Mouse (Mus musculus): ENCODE data around the gene Car15. TPM values are rescaled to one million over a fixed set of nuclear protein-coding genes. Genes with fewer than 3 reads are reported as not detected.

Car15 gene
- total RNA-seq (2012; rRNA removed), result 2.4 and 3.5 TPM in 2 replicates

- DNase-seq (ENCODE audit: low read depth, low spot score), result no peak
- H3K36me3 ChIP-seq (ENCODE audit: control insufficient read depth, insufficient read depth, low read length, poor library complexity, severe bottlenecking), result peaks cover 19% of the 10 kb centered on the region
- in situ Hi-C loops (cut with MboI; ENCODE audit: low sequenced_read_pairs in 2 of 2, unreplicated experiment in 2 of 2), result no loop called here
Observed at GRCm38 (mm10) chr16:17838051-17838450, at the start of gene Car15. Car15 (minus strand) TSS chr16:17838364.

GRCm38 (mm10) chr16:17884116-17884515, 46.0 kb upstream of the Car15 start:
- H3K9ac ChIP-seq (ENCODE audit: insufficient read depth, low read depth, low read length, poor library complexity, severe bottlenecking), result no peak overlapping the region
- H3K27ac ChIP-seq (ENCODE audit: insufficient read depth, low read depth, low read length, poor library complexity, severe bottlenecking), result no peak overlapping the region; the same call in 1 of the 2 replicates
- peaks cover 8% of the 10 kb centered on the region for H3K36me3 ChIP-seq (ENCODE audit: control insufficient read depth, insufficient read depth, low read length, poor library complexity, severe bottlenecking)
- H3K4me3 ChIP-seq (ENCODE audit: insufficient read depth in 1 of 2, low read depth in 1 of 2, low read length in 2 of 2, poor library complexity in 1 of 2, severe bottlenecking in 1 of 2), result no peak overlapping the region
- H3K4me1 ChIP-seq (ENCODE audit: control insufficient read depth in 2 of 2, insufficient read depth in 2 of 2, low read length in 2 of 2, poor library complexity in 1 of 2), result peaks cover 6 to 14% of the 10 kb centered on the region in 2 experiments; a peak in 2 of 4 replicates
- TF ChIP-seq HCFC1 (IDR thresholded peaks at IDR 0.05; ENCODE audit: borderline replicate concordance, insufficient read depth, low read length), result no peak
- no peak for TF ChIP-seq ZNF384 (IDR thresholded peaks at IDR 0.05; ENCODE audit: low read depth, low read length)
- no peak for TF ChIP-seq MAFK (IDR thresholded peaks at IDR 0.05; ENCODE audit: insufficient read depth, low read depth, low read length)
- H3K9me3 ChIP-seq (ENCODE audit: control insufficient read depth, insufficient read depth, low read depth, low read length), result no peaks in the 10 kb centered on the region
- in situ Hi-C loops (cut with MboI; ENCODE audit: low sequenced_read_pairs in 2 of 2, unreplicated experiment in 2 of 2), result no loop called here
- DNase-seq (ENCODE audit: low read depth, low spot score), result no peak

More at GRCm38 (mm10) chr16:17838051-17838450, at the start of gene Car15:
- no peaks in the 10 kb centered on the region for H3K9me3 ChIP-seq (ENCODE audit: control insufficient read depth, insufficient read depth, low read depth, low read length)
- no peak for TF ChIP-seq CHD2 (IDR thresholded peaks at IDR 0.05; ENCODE audit: low read depth, low read length)
- TF ChIP-seq HCFC1 (IDR thresholded peaks at IDR 0.05; ENCODE audit: borderline replicate concordance, insufficient read depth, low read length), result no peak
- H3K4me1 ChIP-seq (ENCODE audit: control insufficient read depth in 2 of 2, insufficient read depth in 2 of 2, low read length in 2 of 2, poor library complexity in 1 of 2), result no peaks in the 10 kb centered on the region
- H3K27ac ChIP-seq (ENCODE audit: insufficient read depth, low read depth, low read length, poor library complexity, severe bottlenecking), result no peak within 1 kb of the TSS
- no peak within 1 kb of the TSS for H3K4me3 ChIP-seq (ENCODE audit: insufficient read depth in 1 of 2, low read depth in 1 of 2, low read length in 2 of 2, poor library complexity in 1 of 2, severe bottlenecking in 1 of 2)
- no peak within 1 kb of the TSS for H3K9ac ChIP-seq (ENCODE audit: insufficient read depth, low read depth, low read length, poor library complexity, severe bottlenecking)

- Histone ChIP-seq H3K36me3 (ENCODE audit: control insufficient read depth, insufficient read depth, low read length, poor library complexity, severe bottlenecking) (peaks cover 8% of the 10 kb centered on the region), H3K4me1 (ENCODE audit: control insufficient read depth in 2 of 2, insufficient read depth in 2 of 2, low read length in 2 of 2, poor library complexity in 1 of 2) (peaks cover 6 to 14% of the 10 kb centered on the region in 2 experiments; a peak in 2 of 4 replicates), H3K9me3 (ENCODE audit: control insufficient read depth, insufficient read depth, low read depth, low read length) (no peaks in the 10 kb centered on the region), H3K9ac (ENCODE audit: insufficient read depth, low read depth, low read length, poor library complexity, severe bottlenecking) (no peak overlapping the region), H3K27ac (ENCODE audit: insufficient read depth, low read depth, low read length, poor library complexity, severe bottlenecking) (no peak overlapping the region), H3K4me3 (ENCODE audit: insufficient read depth in 1 of 2, low read depth in 1 of 2, low read length in 2 of 2, poor library complexity in 1 of 2, severe bottlenecking in 1 of 2) (no peak overlapping the region)
- DNase-seq (ENCODE audit: low read depth, low spot score), result no peak
- no peak for TF ChIP-seq ZNF384 (IDR thresholded peaks at IDR 0.05; ENCODE audit: low read depth, low read length)
- no peak for TF ChIP-seq CHD2 (IDR thresholded peaks at IDR 0.05; ENCODE audit: low read depth, low read length)
- TF ChIP-seq ZC3H11A (IDR thresholded peaks at IDR 0.05; ENCODE audit: borderline replicate concordance, low read depth, low read length), result no peak
- no peak for TF ChIP-seq HCFC1 (IDR thresholded peaks at IDR 0.05; ENCODE audit: borderline replicate concordance, insufficient read depth, low read length)
- no peak for TF ChIP-seq MAFK (IDR thresholded peaks at IDR 0.05; ENCODE audit: insufficient read depth, low read depth, low read length)
- in situ Hi-C loops (cut with MboI; ENCODE audit: low sequenced_read_pairs in 2 of 2, unreplicated experiment in 2 of 2), result no loop called here
Observed at GRCm38 (mm10) chr16:17882196-17882595, 44.0 kb upstream of the Car15 start.

GRCm38 (mm10) chr16:17879571-17879970, 41.4 kb upstream of the Car15 start:
- no peaks in the 10 kb centered on the region for H3K9me3 ChIP-seq (ENCODE audit: control insufficient read depth, insufficient read depth, low read depth, low read length)
- no peak overlapping the region for H3K9ac ChIP-seq (ENCODE audit: insufficient read depth, low read depth, low read length, poor library complexity, severe bottlenecking)
- H3K4me3 ChIP-seq (ENCODE audit: insufficient read depth in 1 of 2, low read depth in 1 of 2, low read length in 2 of 2, poor library complexity in 1 of 2, severe bottlenecking in 1 of 2), result no peak overlapping the region
- peaks cover 8% of the 10 kb centered on the region for H3K36me3 ChIP-seq (ENCODE audit: control insufficient read depth, insufficient read depth, low read length, poor library complexity, severe bottlenecking)
- H3K4me1 ChIP-seq (ENCODE audit: control insufficient read depth in 2 of 2, insufficient read depth in 2 of 2, low read length in 2 of 2, poor library complexity in 1 of 2), result peaks cover 5 to 11% of the 10 kb centered on the region in 2 experiments; a peak in 2 of 4 replicates
- H3K27ac ChIP-seq (ENCODE audit: insufficient read depth, low read depth, low read length, poor library complexity, severe bottlenecking), result no peak overlapping the region
- no peak for DNase-seq (ENCODE audit: low read depth, low spot score)
- in situ Hi-C loops (cut with MboI; ENCODE audit: low sequenced_read_pairs in 2 of 2, unreplicated experiment in 2 of 2), result no loop called here
- no peak for TF ChIP-seq ZNF384 (IDR thresholded peaks at IDR 0.05; ENCODE audit: low read depth, low read length)
- TF ChIP-seq MAFK (IDR thresholded peaks at IDR 0.05; ENCODE audit: insufficient read depth, low read depth, low read length), result no peak
- no peak for TF ChIP-seq ZC3H11A (IDR thresholded peaks at IDR 0.05; ENCODE audit: borderline replicate concordance, low read depth, low read length)
- no peak for TF ChIP-seq CHD2 (IDR thresholded peaks at IDR 0.05; ENCODE audit: low read depth, low read length)
- no peak for TF ChIP-seq HCFC1 (IDR thresholded peaks at IDR 0.05; ENCODE audit: borderline replicate concordance, insufficient read depth, low read length)

GRCm38 (mm10) chr16:17876096-17876495, 37.9 kb upstream of the Car15 start:
- Histone ChIP-seq H3K27ac (ENCODE audit: insufficient read depth, low read depth, low read length, poor library complexity, severe bottlenecking) (no peak overlapping the region), H3K4me1 (ENCODE audit: control insufficient read depth in 2 of 2, insufficient read depth in 2 of 2, low read length in 2 of 2, poor library complexity in 1 of 2) (no peaks in the 10 kb centered on the region; a peak in 1 of 4 replicates), H3K4me3 (ENCODE audit: insufficient read depth in 1 of 2, low read depth in 1 of 2, low read length in 2 of 2, poor library complexity in 1 of 2, severe bottlenecking in 1 of 2) (no peak overlapping the region), H3K9me3 (ENCODE audit: control insufficient read depth, insufficient read depth, low read depth, low read length) (no peaks in the 10 kb centered on the region), H3K9ac (ENCODE audit: insufficient read depth, low read depth, low read length, poor library complexity, severe bottlenecking) (no peak overlapping the region), H3K36me3 (ENCODE audit: control insufficient read depth, insufficient read depth, low read length, poor library complexity, severe bottlenecking) (peaks cover 6% of the 10 kb centered on the region; the same call in 1 of the 2 replicates)
- DNase-seq (ENCODE audit: low read depth, low spot score), result no peak
- TF ChIP-seq ZC3H11A (IDR thresholded peaks at IDR 0.05; ENCODE audit: borderline replicate concordance, low read depth, low read length), result no peak
- TF ChIP-seq MAFK (IDR thresholded peaks at IDR 0.05; ENCODE audit: insufficient read depth, low read depth, low read length), result no peak
- no peak for TF ChIP-seq HCFC1 (IDR thresholded peaks at IDR 0.05; ENCODE audit: borderline replicate concordance, insufficient read depth, low read length)
- TF ChIP-seq ZNF384 (IDR thresholded peaks at IDR 0.05; ENCODE audit: low read depth, low read length), result no peak
- no peak for TF ChIP-seq CHD2 (IDR thresholded peaks at IDR 0.05; ENCODE audit: low read depth, low read length)
- in situ Hi-C loops (cut with MboI; ENCODE audit: low sequenced_read_pairs in 2 of 2, unreplicated experiment in 2 of 2), result no loop called here
